Mouse (Mus musculus) gastrocnemius, postnatal 36 days (tissue): ENCODE data around the gene Myo5c. TPM values are rescaled to one million over a fixed set of nuclear protein-coding genes. Genes with fewer than 3 reads are reported as not detected.

Source experiments
- DNase-seq, 2 experiments: peaks; one replicate each; pipeline ENCODE4 v3.0.0; 2022
- intact Hi-C: fragments of 180-260 bp; cut with DNase I; formaldehyde crosslinking; loops from one replicate; pipeline ENCODE4 v1.15.1; 2025
- total RNA-seq, 2 experiments: library from RNA; stranded (reverse); gene quantifications; 2 replicates each; pipeline ENCODE4 v1.2.3; 2021

The Myo5c gene
- total RNA-seq, 2 experiments from 2014 or later = 7.3 to 9.9 TPM

DNA sequence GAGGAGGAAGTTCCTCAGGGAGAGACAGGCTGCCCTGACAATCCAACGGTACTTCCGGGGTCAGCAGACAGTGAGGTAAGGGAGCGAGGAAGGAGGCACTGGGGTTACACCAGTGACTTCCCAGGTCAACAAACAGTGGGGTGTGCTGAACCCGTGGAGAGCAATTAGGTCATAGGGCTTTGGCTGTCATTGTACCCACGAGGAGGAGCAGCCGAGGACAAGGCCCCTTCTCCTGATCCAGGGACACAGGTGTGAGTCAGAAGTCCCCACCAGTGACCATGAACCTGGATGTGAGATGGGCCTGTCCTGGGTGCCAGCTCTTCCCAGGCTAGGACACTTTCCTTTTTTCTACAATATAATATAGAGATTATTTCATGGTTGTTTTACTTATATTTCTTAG is 41.8 kb downstream of the Myo5c start:
- no peak for DNase-seq
- intact Hi-C loops = no loop called here

DNA sequence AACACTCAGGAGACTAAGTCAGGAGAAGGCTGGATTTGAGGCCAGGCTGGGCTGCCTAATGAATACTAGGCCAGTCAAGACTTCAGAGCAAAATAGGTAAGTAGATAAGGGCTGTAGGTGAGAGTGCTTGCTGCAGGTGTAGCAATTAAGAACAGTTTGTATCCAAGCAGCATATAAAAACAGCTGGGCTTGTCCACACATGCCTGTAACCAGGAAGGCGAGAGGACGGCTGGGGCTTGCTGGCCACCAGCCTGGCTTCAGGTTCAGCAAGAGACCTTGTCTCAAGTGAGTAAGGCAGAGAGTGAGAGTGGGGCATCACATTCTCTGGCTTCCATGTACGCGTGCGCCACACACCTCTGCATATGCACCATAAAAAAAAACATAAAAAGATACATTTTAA is 42.7 kb downstream of the Myo5c start:
- no peak for DNase-seq
- intact Hi-C loops = no loop called here

DNA sequence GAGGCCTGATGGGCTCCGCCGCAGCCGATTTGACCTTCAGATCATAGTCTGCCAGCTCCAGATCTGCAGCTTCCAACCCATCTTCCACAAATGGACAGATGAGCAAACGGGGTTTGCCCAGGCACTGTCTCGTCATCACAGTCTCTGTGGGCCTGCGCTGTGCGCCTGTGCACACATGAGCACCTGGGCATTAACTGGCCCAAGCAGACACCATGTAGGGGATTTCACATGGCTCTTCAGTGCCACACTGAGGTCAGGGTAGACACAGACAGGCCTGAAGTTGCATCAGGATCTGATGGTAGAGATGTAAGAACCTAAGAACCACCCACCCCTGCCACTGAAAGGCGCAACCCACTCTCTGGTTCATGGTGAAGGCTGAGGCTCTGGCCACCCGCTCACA is 43.2 kb downstream of the Myo5c start:
- intact Hi-C loops = loop anchor here (5.0 kb wide), 1 partner anchor 63 kb away; no protein-coding TSS in a partner anchor
- DNase-seq = no peak

DNA sequence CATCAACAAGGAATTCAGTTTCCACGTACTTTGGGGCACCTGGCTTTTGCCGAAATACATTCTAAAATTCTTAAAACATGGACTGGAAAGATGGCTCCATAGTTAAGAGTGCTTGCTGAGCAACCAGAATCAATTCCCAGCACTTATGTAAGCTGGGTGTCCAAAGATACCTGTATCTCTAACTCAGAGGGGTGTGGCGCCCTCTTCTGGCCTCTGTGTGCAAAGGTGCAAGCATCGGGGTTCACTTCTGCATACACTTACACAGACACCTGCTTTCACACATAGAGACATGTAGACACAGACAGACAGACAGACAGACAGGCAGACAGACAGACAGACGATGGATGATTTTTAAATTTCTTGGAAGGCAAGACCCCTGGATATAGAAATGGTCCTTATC is 49.0 kb downstream of the Myo5c start:
- peak; percentile 30 to 38 for DNase-seq
- intact Hi-C loops = loop anchor here (10.0 kb wide), 1 partner anchor 376 kb away; no protein-coding TSS in a partner anchor

DNA sequence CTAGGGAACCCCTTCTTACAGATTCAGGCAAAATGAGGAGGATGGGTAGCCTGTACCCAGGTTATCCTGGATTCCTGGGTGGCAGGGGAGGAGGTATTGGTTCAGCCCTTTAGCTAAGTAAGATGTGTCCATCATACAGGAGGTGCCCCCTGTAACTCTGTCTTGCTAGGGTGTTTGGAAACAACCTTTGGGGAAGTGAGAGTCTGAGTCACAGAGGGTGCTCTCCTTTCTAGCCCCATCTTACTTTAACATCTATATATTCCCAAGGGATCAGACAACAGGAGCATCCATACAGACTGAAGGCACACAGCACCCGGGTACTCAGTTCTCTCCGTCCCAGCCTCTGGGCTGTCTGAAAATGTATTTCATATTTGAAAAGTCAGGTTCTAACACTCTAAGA is 50.4 kb downstream of the Myo5c start:
- intact Hi-C loops = loop anchor here (10.0 kb wide), 1 partner anchor 377 kb away; no protein-coding TSS in a partner anchor
- DNase-seq = no peak

DNA sequence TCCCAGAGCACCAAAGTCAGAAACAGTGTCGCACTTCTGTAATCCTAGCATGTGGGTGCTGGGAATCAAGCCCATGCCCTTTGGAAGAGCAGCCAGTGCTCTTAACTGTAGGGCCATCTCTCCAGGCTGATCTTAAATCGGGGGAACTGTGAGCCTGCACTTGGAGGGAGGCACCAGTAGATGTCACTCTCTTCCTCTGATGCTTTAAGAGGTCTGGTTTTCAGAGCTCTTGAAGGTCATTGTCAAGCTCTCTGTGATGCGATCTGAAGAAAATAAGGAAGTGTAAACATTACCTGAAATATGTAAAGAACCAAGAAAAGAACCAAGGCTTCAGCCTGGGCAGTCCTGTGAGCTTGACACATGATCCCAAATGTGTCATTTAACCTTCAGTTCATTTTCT is 51.0 kb downstream of the Myo5c start:
- intact Hi-C loops = loop anchor here (10.0 kb wide), 1 partner anchor 378 kb away; no protein-coding TSS in a partner anchor
- DNase-seq = no peak

DNA sequence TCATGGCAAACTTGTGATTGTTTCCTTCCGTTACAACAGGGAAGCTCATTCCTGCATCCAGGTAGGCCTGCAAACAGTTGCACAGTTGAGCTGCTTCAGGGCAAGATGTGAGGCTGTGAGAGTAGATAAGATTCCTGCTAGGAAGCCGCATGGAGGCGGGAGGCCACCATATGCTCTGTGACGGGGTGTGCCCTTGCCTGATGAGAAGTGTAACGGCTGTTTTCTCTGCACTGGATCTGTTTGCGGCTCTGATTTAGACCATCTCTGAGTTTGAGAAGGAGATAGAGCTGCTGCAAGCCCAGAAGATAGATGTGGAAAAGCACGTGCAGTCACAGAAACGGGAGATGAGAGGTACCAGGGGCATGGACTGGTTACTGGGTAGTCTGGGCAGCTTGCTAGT is 51.8 kb downstream of the Myo5c start:
- intact Hi-C loops = loop anchor here (10.0 kb wide), 1 partner anchor 379 kb away; no protein-coding TSS in a partner anchor
- no peak for DNase-seq

DNA sequence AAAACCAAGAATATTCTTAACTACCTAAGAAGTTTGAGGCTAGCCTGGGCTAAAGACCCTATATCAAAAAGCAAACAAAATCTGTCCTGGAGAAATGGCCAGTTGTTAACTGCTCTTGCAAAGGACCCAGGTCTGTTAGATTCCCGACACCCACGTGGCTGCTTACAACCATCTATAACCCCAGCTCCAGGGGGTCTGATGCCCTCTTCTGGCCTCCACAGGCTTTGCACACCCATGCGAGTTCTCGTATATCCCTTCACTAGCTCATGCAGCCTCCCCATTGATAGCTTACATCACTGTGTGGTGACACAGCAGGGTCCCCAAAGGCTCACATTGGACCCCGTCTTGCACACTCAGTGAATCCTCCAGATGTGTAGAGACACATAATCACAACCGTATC is 53.5 kb downstream of the Myo5c start:
- intact Hi-C loops = loop anchor here (10.0 kb wide), 1 partner anchor 381 kb away; no protein-coding TSS in a partner anchor
- DNase-seq = no peak

DNA sequence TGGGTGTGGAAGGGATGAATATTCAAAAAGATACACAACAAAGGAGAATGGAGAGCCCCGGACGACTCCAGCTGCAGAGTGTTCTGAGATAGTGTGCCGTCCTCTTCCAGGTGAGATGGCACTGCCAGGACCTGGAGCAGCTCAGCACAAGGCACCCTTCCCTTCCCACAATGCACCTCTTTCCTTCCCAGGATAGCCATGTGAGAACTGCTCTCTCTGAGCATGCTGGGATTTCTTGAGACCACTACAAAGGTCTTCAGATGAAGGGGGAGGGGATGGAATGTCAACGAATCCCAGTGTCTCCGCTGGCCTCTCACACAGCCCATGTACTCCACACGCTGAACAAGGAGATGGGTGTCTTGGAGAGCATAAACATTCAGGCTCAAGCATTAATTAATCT is 55.8 kb downstream of the Myo5c start:
- intact Hi-C loops = loop anchor here (10.0 kb wide), 1 partner anchor 383 kb away; no protein-coding TSS in a partner anchor
- DNase-seq = no peak

DNA sequence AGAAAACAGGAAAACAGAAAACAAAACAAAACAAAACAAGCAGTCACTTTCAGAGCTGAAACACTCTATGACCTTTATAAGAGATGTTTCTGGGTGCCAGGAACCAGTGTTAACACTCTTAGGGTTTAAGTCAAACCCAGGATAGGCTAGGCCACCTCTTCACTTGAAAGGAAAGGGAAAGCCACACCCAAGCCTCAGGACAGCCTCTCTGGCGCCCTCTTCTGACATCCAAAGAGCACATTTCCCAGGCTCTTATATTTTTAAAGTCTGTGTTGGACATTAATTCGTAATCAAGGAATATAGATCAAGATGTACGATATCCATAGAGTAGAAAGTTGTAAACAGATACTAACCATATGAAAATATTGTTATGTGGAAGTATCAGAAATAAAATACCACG is 57.7 kb downstream of the Myo5c start:
- DNase-seq = no peak
- intact Hi-C loops = loop anchor here (10.0 kb wide), 1 partner anchor 385 kb away; no protein-coding TSS in a partner anchor

DNA sequence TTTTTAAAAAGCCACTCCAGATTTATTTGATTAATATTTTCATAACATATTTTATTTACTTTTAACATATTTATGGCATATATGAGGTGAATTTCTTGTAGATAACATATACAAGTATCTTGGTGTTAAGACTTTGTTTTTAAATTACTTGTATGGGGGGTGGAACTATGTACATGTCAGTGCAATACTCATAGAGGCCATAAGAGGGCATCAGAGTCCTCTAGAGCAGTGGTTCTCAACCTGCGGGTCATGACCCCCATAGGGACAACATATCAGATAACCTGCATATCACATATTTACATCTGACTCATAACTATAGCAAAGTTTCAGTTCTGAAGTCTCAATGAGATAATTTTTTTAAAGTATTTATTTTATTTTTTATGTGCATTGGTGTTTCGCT is 67.5 kb downstream of the Myo5c start:
- DNase-seq = no peak
- intact Hi-C loops = no loop called here

DNA sequence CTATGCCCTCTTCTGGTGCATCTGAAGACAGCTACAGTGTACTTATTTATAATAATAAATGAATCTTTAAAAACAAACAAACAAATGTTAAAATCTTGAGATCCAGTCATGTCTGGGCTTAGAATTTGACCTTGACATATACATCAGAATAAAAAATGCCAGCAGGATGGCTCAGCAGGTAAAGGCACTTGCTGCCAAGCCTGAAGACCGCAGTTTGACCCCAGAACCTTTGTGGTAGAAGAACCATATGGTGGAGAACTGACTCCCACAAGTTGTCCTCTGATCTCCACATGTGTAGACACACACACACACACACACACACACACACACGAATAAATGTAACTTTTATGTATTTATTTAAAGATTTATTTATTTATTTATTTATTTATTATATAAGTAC is 71.2 kb downstream of the Myo5c start:
- intact Hi-C loops = no loop called here
- no peak for DNase-seq

DNA sequence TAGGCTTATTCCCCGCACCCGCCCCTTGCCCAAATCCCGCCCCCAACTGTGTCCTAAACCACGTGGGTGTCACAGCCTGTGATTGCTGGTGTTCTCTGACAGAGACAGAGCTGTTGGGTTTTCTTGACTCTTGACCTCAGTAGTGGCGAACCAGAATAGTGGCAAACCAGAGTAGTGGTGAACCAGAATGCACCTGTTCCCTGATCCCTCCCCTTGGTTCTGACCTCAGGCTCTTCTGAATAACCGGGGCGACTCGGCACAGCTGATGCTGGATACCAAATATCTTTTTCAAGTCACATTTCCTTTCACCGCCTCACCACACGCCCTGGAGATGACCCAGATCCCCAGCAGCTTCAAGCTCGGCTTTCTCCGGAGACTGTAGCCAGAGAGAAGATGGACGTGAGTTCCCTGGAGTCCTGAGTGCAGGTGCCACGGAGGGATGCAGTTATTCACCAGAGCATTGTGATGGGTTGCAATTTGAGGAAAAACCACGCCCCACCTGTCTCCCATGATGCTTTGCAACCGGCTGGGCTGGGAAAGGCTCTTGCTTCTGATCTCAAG is 72.0 kb downstream of the Myo5c start:
- DNase-seq = no peak
- intact Hi-C loops = no loop called here

DNA sequence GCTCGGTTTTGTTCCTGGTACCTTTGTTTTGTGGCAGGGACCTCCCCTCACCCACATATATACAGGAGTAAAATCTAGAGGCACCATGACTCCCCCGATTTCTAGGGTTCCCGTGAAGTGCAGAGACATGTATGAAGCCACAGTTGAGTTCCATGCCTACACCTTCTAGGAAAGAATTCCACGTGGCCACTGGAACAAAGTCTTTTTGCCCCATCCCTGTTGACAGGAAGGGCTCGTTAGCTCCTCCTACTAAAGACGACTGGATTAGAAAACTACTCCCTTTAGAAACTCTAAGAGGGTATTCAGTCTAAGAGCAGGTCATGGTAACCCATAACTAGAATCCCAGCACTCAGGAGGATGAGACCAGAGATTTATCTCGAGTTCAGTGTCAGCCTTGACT is 72.5 kb downstream of the Myo5c start:
- no peak for DNase-seq
- intact Hi-C loops = no loop called here

DNA sequence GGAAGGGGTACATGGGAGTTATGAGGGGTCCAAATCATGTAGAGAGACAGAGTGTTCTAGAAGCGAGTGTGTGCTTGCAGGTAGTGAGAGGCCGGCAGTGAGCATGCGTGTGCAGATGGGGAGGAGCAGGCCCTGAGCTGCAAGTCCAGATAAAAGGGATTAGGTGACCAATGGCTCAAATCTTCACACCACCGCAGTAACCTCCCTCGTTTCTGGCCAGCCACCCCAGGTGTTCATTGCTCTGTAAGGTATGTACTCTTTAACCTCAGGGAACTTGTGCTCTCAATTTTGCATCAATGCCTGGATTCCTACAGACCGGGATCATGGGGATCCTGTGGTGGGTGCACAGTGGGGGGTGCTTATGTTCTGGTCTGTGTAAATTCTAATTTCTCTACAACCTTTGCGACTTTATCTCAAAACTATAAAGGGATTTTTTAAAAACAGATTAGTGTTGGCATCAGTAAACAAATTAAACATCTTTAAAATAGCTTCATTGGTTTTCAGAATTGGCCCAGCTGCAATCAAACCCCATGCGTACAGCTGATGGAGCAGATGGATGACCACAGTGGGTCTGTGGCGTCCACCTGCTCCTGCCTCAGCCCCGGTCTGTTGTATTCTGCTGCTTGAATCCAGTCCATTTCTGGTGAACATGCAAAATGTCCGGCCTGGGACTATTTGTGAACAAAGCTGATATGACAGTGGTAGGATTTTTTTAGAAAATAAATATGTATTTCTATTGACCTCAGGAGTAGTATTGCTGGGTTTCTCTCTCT is 74.5 kb downstream of the Myo5c start, which contains the start of gene Gnb5:
TSS of gene Gnb5 (plus strand) at position 163 of the 773 bp plus-strand sequence.
- DNase-seq = no peak
- intact Hi-C loops = no loop called here

DNA sequence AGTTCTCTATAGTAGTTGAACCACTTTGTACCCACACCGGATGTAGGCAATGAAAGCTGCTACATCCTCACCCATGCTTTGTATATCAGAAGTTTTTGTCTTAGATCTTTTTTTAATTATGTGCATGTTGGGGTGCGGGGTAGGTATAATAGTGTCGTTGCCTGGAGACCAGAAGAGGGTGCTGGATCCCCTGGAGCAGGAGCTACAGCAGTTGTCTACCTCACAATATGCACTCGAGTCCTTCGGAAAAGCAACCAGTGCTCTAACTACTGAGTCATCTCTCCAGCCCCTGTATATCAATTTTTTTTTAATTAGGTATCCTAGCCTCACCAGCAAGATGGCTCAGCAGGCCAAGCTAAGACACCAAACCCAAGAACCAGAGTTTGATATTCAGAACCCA is 75.2 kb downstream of the Myo5c start:
- DNase-seq = no peak
- intact Hi-C loops = no loop called here

DNA sequence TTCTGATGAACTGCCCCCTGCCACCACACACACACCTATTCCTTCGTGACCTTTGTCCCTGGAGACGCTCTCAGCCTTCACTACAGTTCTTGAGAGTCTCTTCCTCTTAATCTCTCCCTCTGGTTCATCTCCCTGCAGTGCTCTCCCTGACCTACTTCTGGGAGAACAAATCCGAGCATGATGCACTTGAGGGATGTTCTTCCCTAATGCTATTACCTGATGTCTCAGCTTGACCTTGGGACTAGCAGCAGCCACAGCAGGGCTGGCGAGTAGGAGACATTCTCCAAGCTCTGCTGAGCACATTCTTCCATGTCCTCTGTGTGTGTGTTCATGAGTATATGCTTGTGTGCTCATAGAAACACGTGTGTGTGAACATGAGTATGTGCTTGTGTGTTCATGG is 76.8 kb downstream of the Myo5c start:
- intact Hi-C loops = no loop called here
- DNase-seq = no peak

DNA sequence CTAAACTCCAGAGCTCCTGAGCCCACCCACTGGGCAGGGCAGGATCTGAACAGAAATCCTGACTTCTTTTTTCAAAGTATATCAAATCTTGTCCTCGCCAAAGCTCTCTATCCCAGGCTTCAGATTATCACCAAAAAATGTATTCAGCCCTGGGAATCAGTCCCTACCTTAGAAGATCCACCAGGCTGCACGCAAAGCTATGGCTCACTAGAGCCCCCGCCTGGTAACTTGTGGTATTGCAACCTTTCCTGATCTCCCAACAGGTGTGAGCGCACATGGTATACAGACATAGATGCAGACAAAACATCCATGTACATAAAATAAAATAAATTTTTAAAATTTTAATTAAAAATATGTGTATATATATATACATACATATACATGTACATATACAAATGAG is 80.2 kb downstream of the Myo5c start:
- intact Hi-C loops = no loop called here
- peak; percentile 42 to 57 for DNase-seq

DNA sequence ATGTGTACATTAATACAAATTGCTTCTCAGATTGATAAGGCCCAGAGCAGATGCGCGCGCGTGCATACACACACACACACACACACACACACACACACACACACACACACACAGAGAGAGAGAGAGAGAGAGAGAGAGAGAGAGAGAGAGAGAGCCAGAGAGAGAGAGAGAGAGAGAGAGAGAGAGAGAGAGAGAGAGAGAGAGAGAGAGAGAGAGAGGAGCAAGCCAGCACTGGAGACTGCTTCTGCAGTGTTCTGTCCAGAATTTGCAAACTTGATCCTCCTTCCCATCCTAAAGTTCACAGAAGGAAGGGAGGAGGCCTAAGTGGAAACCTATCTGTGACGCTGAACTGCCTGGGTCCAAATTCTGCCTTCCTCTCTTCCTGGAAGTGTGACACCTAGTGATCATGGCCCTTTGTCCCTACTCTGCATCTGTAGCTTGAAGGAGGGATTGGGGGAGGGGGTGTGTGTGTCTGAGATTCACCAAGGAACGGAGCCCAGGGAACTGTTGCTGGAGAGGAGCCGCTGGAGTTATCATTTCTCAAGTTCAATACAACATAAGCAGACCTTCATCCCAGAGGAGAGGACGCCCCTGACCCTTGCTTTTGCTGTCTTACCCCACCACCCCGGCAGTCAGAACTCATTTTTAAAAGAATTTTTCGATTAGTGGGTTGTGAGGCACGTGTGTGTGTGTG is 81.5 kb downstream of the Myo5c start:
- no peak for DNase-seq
- intact Hi-C loops = no loop called here

DNA sequence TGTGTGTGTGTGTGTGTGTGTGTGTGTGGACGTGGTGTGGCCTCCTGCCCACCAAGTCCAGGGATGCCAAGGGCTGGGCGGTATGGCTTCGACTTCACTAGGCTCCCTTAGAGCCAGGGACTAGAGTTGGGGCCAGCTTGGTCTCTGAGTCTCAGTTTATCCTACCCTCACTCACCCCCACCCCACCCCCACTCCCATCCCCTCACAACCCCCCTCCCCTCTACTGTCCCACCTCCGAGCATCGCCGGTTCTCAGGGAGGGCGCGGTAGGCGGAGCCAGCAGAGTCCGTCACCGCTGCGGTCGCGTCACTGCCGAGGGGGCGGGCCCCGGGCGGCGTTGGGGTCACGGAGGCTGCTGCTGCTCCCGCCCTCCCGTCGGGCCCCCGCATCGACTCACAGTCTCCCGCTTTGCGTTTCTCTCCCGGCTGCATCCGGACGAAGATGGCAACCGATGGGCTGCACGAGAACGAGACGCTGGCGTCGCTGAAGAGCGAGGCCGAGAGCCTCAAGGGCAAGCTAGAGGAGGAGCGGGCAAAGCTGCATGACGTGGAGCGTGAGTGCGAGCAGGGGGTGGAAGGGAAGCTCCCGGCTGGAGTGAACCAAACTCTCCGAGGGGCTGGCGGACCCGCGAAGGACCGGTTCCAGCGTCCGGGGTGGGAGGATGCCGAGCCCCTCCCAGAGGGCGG is 82.2 kb downstream of the Myo5c start:
- peak; percentile 74 to 76 for DNase-seq
- intact Hi-C loops = no loop called here
